Mouse (Mus musculus) hindbrain, embryonic 11.5 days (tissue): ENCODE results near the gene Gm4553. TPM values are rescaled to one million over a fixed set of nuclear protein-coding genes. Genes with fewer than 3 reads are reported as not detected.
"Not testable (repeated sequence)": the region's sequence is repeated elsewhere in the genome, so short reads cannot be mapped to it uniquely, and the experiment has no call there.

Experiments used
- ATAC-seq: fragments of 200-750 bp; cut with Nextera tagmentation; 2 replicates; pipeline ENCODE4 v1.8.0; 2017; ENCODE audit warnings: mild to moderate bottlenecking, moderate TSS enrichment, moderate library complexity; ENCODE audit not compliant: low FRiP score
- DNase-seq: peaks from one replicate; pipeline ENCODE4 v3.0.0-alpha.2; 2015; ENCODE audit warnings: low spot score
- H3K27ac ChIP-seq: fragments of 300-500 bp; sonication (generic); 2 replicates; pipeline ENCODE4 v1.5.1; 2014; ENCODE audit warnings: mild to moderate bottlenecking, low read depth, low read length
- H3K27me3 ChIP-seq: fragments of 300-500 bp; sonication (generic); 2 replicates; pipeline ENCODE4 v1.6.1; 2014; ENCODE audit warnings: mild to moderate bottlenecking, low read length, moderate library complexity, mixed read lengths; ENCODE audit not compliant: control insufficient read depth, insufficient read depth
- H3K36me3 ChIP-seq: fragments of 300-500 bp; sonication (generic); 2 replicates; pipeline ENCODE4 v1.6.1; 2014; ENCODE audit warnings: mild to moderate bottlenecking, low read length, moderate library complexity, mixed read lengths; ENCODE audit not compliant: control insufficient read depth, insufficient read depth
- H3K4me1 ChIP-seq: fragments of 300-500 bp; sonication (generic); replicated peaks from 2 replicates; pipeline ENCODE4 v1.6.1; 2014; ENCODE audit warnings: low read length, mixed read lengths; ENCODE audit not compliant: control insufficient read depth, insufficient read depth
- H3K4me2 ChIP-seq: fragments of 300-500 bp; sonication (generic); replicated peaks from 2 replicates; pipeline ENCODE4 v1.6.1; 2014; ENCODE audit warnings: mild to moderate bottlenecking, low read depth, low read length
- H3K4me3 ChIP-seq: fragments of 300-500 bp; sonication (generic); 2 replicates; pipeline ENCODE4 v1.5.1; 2014; ENCODE audit warnings: low read depth, low read length
- H3K9ac ChIP-seq: fragments of 300-500 bp; sonication (generic); 2 replicates; pipeline ENCODE4 v1.6.1; 2014; ENCODE audit warnings: low read depth, low read length
- H3K9me3 ChIP-seq: fragments of 300-500 bp; sonication (generic); 2 replicates; pipeline ENCODE4 v1.6.1; 2016; ENCODE audit warnings: low read length; ENCODE audit not compliant: control insufficient read depth
- WGBS: fragments of 180-500 bp; shearing (Covaris S2); extraction: QIAGEN DNeasy Blood & Tissue Kit; methylation state at CpG from one replicate; pipeline ENCODE4 v1.1.7; 2014; 5-methylcytosine and 5-hydroxymethylcytosine counted together
- polyA plus RNA-seq: library from polyadenylated mRNA; unstranded; fragments of >200 nt; fragmentation: Nextera tagmentation; extraction: Ambion mirVana; gene quantifications from 2 replicates; pipeline ENCODE4 v1.2.1, GENCODE M21; 2014

Gm4553 gene
- polyA plus RNA-seq, 1 experiment from 2014 or later, result not detected

GRCm38 (mm10) chr7:142181021-142181420 is 15.5 kb upstream of the Gm4553 start:
- DNase-seq, result no peak

GRCm38 (mm10) chr7:142178685-142179084 is 13.1 kb upstream of the Gm4553 start:
- H3K9ac ChIP-seq, result no peak overlapping the region
- H3K36me3 ChIP-seq, result no peaks in the 10 kb centered on the region
- H3K9me3 ChIP-seq, result no peaks in the 10 kb centered on the region
- no peaks in the 10 kb centered on the region for H3K4me1 ChIP-seq
- ATAC-seq (no peak), DNase-seq (no peak)
- no peak overlapping the region for H3K27ac ChIP-seq
- 90% methylated on average over 1 of the region's 1 CpGs for WGBS
- no peak overlapping the region for H3K4me2 ChIP-seq
- H3K4me3 ChIP-seq, result no peak overlapping the region
- no peaks in the 10 kb centered on the region for H3K27me3 ChIP-seq

More at GRCm38 (mm10) chr7:142181021-142181420, 15.5 kb upstream of the Gm4553 start:
- H3K27me3 ChIP-seq, result no peaks in the 10 kb centered on the region
- H3K4me3 ChIP-seq, result no peak overlapping the region
- H3K36me3 ChIP-seq, result no peaks in the 10 kb centered on the region
- H3K4me1 ChIP-seq, result no peaks in the 10 kb centered on the region
- H3K4me2 ChIP-seq, result no peak overlapping the region
- no peak for ATAC-seq
- no peak overlapping the region for H3K9ac ChIP-seq
- no peak overlapping the region for H3K27ac ChIP-seq
- WGBS, result 67% methylated on average over 1 of the region's 1 CpGs
- no peaks in the 10 kb centered on the region for H3K9me3 ChIP-seq

GRCm38 (mm10) chr7:142175905-142176304 is 10.4 kb upstream of the Gm4553 start, which contains the start of gene Krtap5-2:
Gene Krtap5-2 (minus strand): TSS chr7:142176005.
- H3K36me3 ChIP-seq, ATAC-seq, H3K9ac ChIP-seq, H3K4me3 ChIP-seq, H3K9me3 ChIP-seq, DNase-seq, H3K27ac ChIP-seq, H3K4me2 ChIP-seq, H3K4me1 ChIP-seq, H3K27me3 ChIP-seq: not testable (repeated sequence)

GRCm38 (mm10) chr7:142169836-142170235 is 4.3 kb upstream of the Gm4553 start:
- Histone ChIP-seq H3K4me1 (no peaks in the 10 kb centered on the region), H3K4me2 (no peak overlapping the region), H3K27me3 (no peaks in the 10 kb centered on the region), H3K9me3 (no peaks in the 10 kb centered on the region), H3K4me3 (no peak overlapping the region), H3K9ac (no peak overlapping the region), H3K27ac (no peak overlapping the region), H3K36me3 (no peaks in the 10 kb centered on the region)
- 50% methylated on average over 3 of the region's 3 CpGs for WGBS
- DNase-seq (peak; percentile 64), ATAC-seq (no peak)

- no peaks in the 10 kb centered on the region for H3K27me3 ChIP-seq
- ATAC-seq (no peak), DNase-seq (no peak)
- H3K9me3 ChIP-seq, result no peaks in the 10 kb centered on the region
- no peak overlapping the region for H3K4me2 ChIP-seq
- WGBS, result 92% methylated on average over 3 of the region's 3 CpGs
- no peak overlapping the region for H3K27ac ChIP-seq
- no peak overlapping the region for H3K9ac ChIP-seq
- H3K4me1 ChIP-seq, result no peaks in the 10 kb centered on the region
- no peaks in the 10 kb centered on the region for H3K36me3 ChIP-seq
- H3K4me3 ChIP-seq, result no peak overlapping the region
These were observed 6.2 kb downstream of the Gm4553 start for GRCm38 (mm10) chr7:142159366-142159765.

GRCm38 (mm10) chr7:142157013-142157412 is 8.5 kb downstream of the Gm4553 start, which contains the start of gene Gm29735:
Gene Gm29735 (minus strand): TSS chr7:142157113.
- WGBS, result 61% methylated on average over 2 of the region's 2 CpGs
- not testable (repeated sequence) for DNase-seq, H3K4me2 ChIP-seq, ATAC-seq, H3K9ac ChIP-seq, H3K9me3 ChIP-seq, H3K27me3 ChIP-seq, H3K4me1 ChIP-seq, H3K36me3 ChIP-seq, H3K27ac ChIP-seq, H3K4me3 ChIP-seq

- ATAC-seq (no peak), DNase-seq (no peak)
- Histone ChIP-seq H3K9ac (no peak overlapping the region), H3K27me3 (no peaks in the 10 kb centered on the region), H3K36me3 (no peaks in the 10 kb centered on the region), H3K9me3 (no peaks in the 10 kb centered on the region), H3K4me2 (no peak overlapping the region), H3K27ac (no peak overlapping the region), H3K4me1 (no peaks in the 10 kb centered on the region), H3K4me3 (no peak overlapping the region)
- 76% methylated on average over 1 of the region's 1 CpGs for WGBS
These were observed 10.2 kb downstream of the Gm4553 start for GRCm38 (mm10) chr7:142155308-142155707.

- no peak overlapping the region for H3K27ac ChIP-seq
- no peak overlapping the region for H3K4me2 ChIP-seq
- H3K36me3 ChIP-seq, result no peaks in the 10 kb centered on the region
- H3K4me1 ChIP-seq, result no peaks in the 10 kb centered on the region
- H3K27me3 ChIP-seq, result no peaks in the 10 kb centered on the region
- DNase-seq, result no peak
- 84% methylated on average over 4 of the region's 4 CpGs for WGBS
- H3K9me3 ChIP-seq, result no peaks in the 10 kb centered on the region
- no peak overlapping the region for H3K4me3 ChIP-seq
- no peak overlapping the region for H3K9ac ChIP-seq
- ATAC-seq, result no peak
These were observed 13.3 kb downstream of the Gm4553 start for GRCm38 (mm10) chr7:142152191-142152590.

- Histone ChIP-seq H3K27me3 (no peaks in the 10 kb centered on the region), H3K4me3 (no peak overlapping the region), H3K9ac (no peak overlapping the region), H3K36me3 (no peaks in the 10 kb centered on the region), H3K4me1 (no peaks in the 10 kb centered on the region), H3K27ac (no peak overlapping the region), H3K4me2 (no peak overlapping the region), H3K9me3 (no peaks in the 10 kb centered on the region)
- no peak for DNase-seq
- ATAC-seq, result no peak
These were observed 16.9 kb downstream of the Gm4553 start for GRCm38 (mm10) chr7:142148633-142149032.
